Mouse (Mus musculus) CD8-positive naive resting alpha-beta T cell, adult 2 months (primary cell): Measurements from ENCODE around the gene Ppp1r16b.

Experiments used
- DNase-seq, 2 experiments: peaks; one replicate each; pipeline ENCODE4 v3.0.0; 2022; ENCODE audit warnings: low read depth in 2 of 2, low spot score in 2 of 2

Ppp1r16b gene

DNA sequence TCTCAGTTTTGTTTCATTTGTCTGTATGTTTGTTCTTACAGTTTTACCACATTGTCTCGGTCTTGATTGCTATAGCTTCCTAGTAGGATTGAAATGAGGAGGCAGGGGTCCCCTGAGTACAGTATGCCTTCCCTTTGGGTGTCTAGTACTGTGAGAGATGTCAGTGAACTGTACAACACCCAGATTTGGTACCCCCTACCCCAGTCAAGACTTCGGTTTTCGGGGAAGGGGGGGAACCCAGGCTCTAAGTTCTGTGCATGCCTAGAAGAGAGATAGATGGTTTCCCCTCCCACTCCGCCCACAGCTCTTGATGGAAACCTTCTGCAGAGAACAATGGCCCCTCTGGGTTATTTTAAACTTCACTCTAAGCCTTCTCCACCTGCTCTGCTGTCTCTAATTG is at the start of gene Ppp1r16b:
Ppp1r16b (plus strand) TSS at position 301 of the 400 bp plus-strand sequence.
- no peak for DNase-seq

- DNase-seq: no peak
These were observed 49.5 kb upstream of the Ppp1r16b start for GRCm38 (mm10) chr2:158615702-158616101.

GRCm38 (mm10) chr2:158616296-158616695 is 48.9 kb upstream of the Ppp1r16b start:
- no peak for DNase-seq

DNA sequence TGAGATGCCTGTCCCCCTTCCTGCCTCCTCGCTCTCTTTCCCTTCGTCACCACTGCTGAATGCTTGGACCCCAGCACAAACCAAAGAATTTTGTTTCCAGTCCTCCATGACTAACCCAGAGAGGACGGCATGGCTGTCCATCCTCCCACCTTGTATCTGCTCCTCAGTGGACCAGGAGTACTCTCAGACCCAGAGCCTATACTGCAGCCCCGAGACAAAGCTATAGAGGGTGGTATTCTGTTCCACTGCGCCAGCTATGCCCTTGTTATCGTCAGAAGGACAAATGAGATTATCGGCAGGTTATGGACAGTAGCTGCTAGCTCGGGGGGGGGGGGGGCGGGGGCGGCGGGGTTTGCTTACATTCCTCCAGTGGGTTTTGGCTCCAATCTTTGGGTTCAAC is 48.4 kb upstream of the Ppp1r16b start:
- no peak for DNase-seq

DNA sequence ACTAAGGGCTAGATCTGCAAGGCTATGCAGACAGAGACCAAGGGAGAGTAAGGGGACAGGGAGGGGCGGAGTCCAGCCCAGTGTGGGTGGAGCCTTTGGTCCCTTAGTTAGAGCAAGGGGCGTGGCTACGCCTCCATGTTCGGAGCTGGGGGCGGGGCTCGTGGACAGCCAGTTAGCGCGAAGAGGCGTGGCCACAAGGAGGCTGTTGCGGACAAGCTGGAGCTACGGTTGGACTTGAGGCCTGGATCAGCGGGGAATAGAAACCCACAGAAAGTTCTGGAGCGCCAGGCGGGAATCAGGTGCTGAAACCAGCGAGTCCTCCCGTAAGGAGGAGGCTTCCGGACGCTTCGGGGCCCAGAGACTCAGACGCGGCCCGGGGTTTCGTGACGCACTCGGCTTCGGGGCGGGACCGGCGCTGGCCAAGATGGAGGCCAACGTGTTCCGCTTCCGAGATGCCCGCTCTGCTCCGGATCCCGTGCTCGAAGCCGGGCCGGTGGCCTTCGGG is 40.4 kb upstream of the Ppp1r16b start, which contains the start of gene Actr5:
Actr5 (plus strand) TSS at position 171 of the 505 bp plus-strand sequence.
- DNase-seq: peak; percentile 83 to 91

GRCm38 (mm10) chr2:158625231-158625630 is 40.0 kb upstream of the Ppp1r16b start:
- no peak for DNase-seq

DNA sequence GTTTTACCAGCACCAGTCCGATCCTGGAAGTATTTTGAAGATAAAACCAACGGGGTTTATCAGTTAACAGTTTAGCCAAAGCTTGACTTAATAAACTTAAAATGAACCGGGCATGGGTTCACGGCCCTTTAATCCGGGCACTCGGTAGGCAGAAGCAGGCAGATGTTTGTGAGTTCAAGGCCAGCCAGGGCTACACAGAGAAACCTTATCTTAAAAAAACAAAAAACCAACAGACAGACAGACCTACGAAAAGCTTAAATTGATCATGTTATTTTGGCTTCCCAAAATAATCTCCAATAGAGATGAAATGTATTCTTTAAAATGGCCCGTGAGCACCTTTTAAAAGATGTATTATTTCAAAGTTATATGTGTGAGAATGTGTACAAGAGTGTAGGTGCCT is 39.5 kb upstream of the Ppp1r16b start:
- no peak for DNase-seq

GRCm38 (mm10) chr2:158628858-158629257 is 36.3 kb upstream of the Ppp1r16b start:
- no peak for DNase-seq

DNA sequence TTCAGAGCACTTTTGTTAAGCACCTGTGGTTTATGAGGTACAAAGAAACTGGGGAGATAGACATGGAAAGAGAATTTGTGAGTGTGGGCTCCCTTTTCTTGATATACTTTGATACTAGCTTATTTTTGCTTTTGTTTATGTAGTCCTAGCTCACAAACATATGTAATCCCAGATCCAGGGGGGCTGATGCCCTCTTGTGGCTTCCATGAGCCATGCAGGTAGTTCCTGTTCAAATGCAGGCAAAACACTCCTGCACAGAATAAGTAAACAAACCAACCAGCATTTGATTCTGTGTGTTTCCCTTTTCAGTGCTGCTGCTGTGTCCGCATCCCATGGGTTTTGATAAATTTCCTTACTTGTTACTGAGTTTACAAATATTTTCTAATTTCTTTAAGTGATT is 35.8 kb upstream of the Ppp1r16b start:
- DNase-seq: no peak

DNA sequence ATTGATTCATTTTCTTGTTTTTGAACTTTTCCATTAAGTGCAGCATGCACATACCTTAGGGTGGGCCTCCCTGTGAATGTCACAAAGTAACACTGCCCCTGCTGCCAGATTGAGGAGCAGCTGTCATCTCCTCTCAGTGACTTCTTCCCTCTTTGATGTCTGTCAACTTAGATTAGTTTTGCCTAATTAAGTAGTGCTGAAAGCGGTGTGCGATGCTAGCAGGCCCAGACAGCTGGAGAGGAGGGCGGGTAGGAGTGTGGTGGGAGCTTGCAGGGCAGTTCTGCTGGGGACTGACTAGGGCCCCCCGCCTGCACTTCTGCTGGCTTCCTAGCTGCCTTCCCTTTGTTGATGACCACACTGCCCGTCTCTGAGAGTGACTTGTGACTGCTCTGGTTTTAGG is 33.3 kb upstream of the Ppp1r16b start:
- DNase-seq: no peak

DNA sequence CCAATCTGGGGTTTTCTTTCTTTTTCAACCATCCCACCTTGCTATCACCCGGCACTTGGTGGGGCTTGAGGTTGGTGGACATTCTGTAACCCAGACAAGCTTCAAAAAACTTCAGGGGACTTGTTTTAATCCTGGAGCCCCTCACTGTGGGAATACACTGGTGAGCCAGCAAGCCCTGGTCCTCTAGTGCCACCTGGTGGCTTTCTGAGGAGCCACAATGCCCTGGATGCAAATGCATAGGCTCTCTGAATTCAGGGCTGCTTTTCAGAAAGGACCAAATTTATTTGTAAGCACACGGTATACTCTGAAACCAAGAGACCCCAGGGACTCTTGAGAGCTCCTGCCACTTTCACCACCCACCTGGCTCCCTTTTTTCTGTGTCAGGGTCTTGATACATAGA is 23.3 kb upstream of the Ppp1r16b start:
- peak; percentile 43 to 66 for DNase-seq

- no peak for DNase-seq
These were observed 22.6 kb upstream of the Ppp1r16b start for GRCm38 (mm10) chr2:158642587-158642986.

- no peak for DNase-seq
These were observed 21.4 kb upstream of the Ppp1r16b start for GRCm38 (mm10) chr2:158643791-158644190.

DNA sequence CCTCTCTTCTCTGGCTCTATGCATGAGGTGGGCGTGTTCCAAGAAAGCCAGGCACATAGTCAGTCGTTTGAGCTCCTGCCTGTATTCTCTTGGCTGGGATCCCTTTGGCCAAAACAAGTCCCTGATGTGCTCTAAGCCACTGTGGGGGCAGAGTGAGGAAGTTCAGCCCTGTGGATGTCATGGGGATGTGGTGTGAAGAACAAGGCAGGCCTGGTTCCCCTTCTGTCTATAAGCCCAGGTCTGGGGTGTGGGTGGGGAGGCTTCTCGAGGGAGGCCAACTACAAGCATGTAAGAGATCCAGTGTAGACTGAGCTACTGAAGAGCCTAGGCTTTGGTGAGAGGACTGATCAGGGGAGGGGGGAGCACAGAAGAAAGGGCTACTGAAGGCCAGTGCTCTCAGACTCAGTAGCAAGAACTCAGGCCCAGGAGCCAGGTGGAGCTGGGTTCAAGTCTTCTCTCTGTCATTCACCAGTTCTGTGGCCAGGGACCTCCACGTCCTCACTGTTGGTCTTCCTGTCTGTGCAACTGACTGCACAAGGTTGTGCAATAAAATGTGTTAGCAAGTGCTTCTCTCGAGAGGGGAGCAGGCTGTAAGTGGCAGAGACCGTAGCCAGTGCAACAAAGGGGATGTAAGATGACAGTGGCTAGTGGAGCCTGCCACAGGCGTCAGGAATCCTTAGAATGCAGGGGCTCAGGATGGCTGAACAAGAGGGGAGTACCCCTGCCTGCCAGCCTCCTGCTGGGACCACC is 13.9 kb upstream of the Ppp1r16b start:
- DNase-seq: no peak

GRCm38 (mm10) chr2:158652985-158653384 is 12.2 kb upstream of the Ppp1r16b start:
- peak; percentile 63 to 74 for DNase-seq

- no peak for DNase-seq
These were observed 10.5 kb upstream of the Ppp1r16b start for GRCm38 (mm10) chr2:158654717-158655116.

DNA sequence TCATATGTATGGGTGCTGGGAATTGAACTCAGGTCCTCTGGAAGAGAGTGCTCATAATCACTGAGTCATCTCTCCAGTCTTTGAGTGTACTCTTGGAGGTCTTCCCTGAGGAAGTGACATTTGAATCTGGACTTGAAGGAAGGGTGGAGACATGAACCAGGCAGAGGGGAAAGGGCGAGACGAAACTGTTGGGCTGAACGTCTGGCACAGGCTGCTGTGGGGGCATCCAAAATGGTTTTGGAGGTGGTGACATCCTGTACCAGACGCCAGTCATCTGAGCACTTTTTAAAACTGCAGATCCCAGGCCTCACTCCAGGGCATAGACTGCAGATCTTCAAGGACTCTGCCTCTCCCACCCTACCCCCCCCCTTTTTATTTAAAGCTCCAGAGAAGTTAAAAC is 9.4 kb upstream of the Ppp1r16b start:
- DNase-seq: no peak

DNA sequence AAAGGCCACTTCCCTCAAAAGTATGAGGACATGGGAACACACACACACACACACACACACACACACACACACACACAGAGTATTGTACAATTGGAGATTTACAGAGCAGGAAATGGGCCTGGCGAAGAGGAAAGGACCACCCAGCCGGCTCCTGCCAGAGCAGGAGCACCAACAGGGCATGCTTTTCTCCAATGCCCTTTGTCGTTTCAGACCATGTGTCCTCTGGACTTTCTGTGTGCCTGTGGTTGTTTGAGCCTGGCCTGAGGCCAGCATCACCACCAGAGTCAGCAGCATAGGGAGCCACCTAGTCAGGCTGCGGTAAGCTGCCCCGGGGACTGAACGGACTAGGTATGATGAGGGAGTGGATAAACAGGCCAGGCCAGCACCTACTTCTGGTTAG is 6.4 kb upstream of the Ppp1r16b start:
- DNase-seq: no peak

DNA sequence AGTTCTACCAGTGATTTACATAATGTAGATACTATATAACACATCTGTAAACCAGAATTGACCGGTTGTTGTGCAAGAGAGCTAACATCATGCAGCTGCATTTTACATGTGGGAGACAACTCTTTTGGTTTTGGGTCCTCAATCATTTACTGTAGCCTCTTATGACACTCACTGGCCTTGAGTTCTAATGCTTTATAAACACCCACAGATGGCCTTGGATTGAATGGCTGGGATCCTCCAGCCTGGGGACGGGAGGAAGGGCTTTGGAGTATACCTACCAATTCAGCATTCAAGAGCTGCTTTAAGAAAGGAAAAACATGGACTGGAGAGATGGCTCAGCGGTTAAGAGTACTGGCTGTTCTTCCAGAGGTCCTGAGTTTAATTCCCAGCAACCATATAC is 5.9 kb upstream of the Ppp1r16b start:
- no peak for DNase-seq

DNA sequence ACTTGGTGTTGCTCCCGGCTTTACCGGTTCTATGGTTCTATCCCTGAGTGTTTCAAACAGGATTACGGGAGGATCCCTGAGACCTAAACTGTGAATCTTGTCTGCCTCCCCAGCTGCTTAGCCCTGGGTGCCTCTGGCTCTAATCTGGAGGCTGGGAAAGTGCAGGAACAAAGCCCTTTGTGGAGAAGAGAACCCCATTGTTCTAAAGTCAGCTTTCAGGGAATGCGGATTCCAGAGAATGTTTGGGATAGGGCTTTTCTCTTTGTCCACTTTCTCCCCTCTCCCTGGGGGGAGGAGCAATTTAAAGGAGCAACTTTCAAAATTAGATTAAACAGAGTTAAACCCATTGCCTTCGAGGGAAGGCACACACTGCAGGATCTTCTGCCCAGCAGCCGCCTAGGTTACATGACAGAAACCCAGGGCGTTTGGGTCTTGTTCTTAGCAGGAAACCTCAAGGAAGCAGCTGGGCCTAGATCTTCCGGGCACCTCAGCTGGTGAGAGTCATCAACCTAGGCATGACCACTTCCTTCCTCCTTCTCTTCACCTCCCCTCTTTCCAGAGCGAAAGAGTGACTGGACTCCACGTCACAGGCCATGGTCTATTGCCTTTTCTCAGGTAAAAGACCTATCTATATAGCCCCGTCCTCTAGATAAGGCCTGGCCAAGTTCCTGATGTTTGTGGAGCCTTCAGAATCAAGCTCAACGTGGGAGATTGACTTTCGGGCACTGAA is 1.0 kb downstream of the Ppp1r16b start:
- DNase-seq: peak; percentile 69 to 72

GRCm38 (mm10) chr2:158667022-158667670 is 1.9 kb downstream of the Ppp1r16b start:
- peak; percentile 50 to 61 for DNase-seq
